Mouse (Mus musculus): ENCODE results near the gene Rab36. TPM values are rescaled to one million over a fixed set of nuclear protein-coding genes. Genes with fewer than 3 reads are reported as not detected.

Rab36 gene
- total RNA-seq, 2 experiments from 2014 or later = 0.67 to 0.84 TPM

DNA sequence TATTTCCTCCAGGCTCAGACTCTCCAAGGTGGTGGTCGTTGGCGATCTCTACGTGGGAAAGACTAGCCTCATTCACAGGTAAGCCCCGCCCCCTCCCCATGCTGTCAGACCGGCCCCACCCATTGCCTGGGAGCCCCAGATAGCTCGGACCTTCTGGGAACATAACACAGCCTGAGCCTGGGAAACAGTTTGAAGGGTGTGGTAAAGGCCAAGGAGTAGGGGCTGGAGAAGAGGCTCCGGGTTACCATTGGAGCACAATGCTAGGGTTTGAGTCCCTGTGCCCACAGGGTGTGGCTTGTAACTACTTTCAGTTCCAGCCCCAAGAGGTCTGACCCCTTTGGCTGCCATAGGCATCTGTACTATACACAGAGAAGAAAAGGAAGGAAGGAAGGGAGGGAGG is 7.6 kb downstream of the Rab36 start:
- ATAC-seq (replicated peaks; ENCODE audit: poor library complexity) = peak; percentile 21

DNA sequence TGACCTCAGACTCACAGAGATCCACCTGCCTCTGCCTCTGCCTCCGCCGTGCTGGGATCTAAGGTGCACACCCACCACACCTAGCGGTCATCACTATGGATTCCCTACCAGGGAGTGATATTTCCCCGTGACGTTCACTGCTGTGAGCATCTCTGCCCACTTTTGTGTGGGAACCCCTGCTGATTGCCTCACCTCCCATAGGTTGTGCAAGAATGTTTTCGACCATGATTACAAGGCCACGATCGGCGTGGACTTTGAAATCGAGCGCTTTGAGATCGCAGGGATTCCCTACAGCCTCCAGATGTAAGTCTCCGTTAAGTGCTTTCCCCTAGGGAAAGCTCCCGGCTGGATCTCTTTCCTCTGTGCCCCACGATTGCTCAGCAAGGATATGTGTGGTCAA is 9.0 kb downstream of the Rab36 start:
- ATAC-seq (replicated peaks; ENCODE audit: poor library complexity) = peak; percentile 49

DNA sequence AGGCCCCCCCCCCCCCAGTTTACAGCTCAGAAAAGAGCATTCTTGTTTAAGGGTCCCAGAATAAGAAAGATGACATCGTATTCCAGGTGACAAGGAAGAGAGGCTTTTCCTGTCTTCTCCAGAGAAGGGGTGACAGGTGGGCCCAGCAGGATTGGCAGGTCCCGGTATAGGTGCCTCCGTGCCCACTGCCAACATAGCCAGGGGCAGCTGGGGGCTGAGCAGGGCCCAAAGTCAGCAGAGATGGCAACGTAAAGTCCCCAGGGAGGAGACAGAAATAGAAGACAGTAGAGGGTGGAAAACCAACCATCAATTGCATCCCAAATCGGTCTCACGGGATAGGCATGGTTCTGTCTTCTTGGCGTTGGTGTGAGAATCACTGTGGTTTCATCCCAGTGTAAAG is 11.9 kb downstream of the Rab36 start:
- ATAC-seq (replicated peaks; ENCODE audit: poor library complexity) = no peak

DNA sequence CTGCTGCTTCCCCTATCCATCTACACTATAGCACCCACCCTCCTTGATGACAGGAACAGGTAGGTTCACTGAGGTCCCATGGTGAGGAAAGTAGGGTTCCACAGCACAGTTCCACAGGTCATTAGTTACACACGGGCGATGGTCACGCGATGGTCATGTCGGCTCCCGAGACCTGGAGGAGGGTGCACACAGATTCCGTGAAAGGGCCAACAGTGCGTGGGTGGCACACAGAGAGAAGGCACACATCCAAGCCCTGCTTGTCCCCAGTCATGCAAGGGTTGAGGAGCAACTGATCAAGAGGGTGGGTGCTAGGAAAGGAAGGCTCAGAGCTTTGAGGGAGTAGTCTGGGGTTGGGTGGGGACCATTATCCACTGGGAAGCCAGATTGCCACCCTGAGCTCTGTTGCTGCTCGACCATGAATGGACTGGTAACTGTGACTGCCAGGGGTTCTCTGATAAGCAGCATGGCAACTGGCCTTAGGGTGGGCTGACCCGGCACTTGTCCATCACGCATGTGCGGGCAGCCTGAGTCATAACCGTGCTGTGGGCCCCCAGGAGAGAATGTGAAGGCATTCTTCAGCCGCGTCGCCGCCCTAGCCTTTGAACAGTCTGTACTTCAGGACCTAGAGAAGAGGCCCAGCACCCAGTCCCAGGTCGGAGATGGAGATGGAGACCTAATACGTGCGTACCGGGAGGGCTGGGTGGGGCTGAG is 14.7 kb downstream of the Rab36 start:
- ATAC-seq (replicated peaks; ENCODE audit: poor library complexity) = no peak

DNA sequence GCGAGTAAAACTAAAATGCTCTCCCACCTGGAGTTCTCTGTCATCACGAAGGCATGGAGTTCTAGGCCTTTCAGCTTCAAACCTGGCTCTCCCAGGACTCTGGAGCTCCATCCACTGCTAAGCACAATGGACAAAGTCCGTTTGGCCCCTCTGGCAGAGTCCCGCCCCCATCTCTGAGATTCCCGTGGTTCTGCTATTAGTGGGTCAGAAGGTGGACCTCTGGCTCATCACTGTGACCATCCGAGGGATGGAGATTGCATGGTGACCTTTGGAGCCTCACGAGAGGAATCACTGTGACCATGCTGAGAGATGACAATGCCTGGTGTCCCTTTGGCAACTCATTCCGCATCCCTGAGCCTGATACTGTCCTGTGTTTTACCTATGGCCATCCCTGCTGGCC is 16.0 kb downstream of the Rab36 start:
- no peak for ATAC-seq (replicated peaks; ENCODE audit: poor library complexity)

DNA sequence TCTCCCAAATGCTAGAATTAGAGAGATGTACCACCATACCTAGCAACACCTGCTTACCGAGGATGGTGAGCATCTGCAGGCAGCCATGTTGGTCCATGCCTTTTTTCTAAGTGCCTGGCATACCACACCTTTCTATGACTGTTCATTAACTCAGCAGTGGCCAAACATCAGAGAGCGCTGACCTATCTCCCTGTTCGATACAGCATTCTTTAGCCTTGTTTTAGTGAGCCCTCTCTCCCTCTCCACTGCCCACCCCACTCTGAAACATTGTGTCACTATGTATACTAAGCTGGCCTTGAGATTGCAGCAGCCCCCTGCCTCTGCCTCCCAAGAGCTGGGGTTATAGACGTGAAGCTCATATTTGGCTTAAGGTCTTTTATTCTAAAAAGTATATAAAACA is 16.8 kb downstream of the Rab36 start:
- ATAC-seq (replicated peaks; ENCODE audit: poor library complexity) = no peak

DNA sequence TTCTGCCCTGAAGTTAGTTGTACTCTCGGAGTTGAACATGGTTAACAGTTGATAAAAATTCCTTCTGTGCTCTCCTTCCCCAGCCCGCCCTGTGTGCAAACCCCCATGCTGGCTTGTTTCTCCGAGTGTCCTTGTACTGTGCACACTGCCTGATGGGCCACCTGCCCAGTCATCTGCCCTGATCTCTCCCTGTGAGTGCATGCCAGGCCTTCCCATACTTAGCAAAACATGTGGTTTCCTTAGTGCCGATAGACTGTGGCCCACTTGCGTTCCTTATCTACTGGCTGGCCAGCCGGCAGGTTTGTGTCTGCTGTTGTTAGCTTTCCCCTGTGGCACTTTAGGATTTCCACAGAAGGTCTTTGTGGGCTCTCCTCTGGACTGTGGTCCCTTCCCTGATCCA is 17.3 kb downstream of the Rab36 start:
- ATAC-seq (replicated peaks; ENCODE audit: poor library complexity) = peak; percentile 36

DNA sequence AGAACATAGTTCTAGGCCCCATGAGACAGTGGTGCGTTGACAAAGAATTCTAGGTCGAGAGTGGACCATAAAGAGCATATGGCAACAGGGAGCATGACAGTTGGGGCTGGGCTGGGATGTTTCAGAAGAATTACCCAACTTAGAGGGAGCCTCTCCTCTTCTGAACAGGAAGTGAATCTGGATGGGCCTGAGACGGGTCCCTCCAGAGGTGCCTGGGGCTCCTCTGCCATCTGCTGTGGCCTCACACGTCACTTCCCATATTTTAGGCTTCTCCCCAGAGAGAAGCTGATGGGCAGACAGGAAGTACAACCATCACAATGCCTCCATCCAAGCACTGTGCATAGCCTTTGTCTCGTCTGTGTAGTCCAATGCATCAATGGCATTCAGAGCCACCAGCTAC is 18.8 kb downstream of the Rab36 start:
- peak; percentile 63 for ATAC-seq (replicated peaks; ENCODE audit: poor library complexity)

DNA sequence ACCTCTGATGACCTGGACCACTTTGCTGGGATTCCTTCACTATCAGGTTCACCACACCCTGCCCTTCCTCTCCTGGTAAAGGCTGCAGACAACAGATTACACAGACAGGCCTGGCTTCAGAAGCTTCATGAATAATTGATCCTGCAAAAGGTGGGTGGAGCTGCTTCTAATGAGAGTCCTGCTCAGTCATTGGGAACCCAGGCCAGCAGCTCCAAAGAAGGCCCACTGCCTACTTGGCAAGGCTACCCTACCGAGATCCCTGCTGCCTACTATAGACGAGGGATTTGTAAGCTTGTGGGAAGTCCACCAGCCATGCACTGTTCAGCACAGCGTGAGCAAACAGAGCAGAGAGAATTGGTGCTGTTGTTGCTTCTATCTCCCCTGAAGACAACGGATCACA is 19.4 kb downstream of the Rab36 start:
- 0 out of 2 replicates have a peak, but pooled peaks have one; percentile 9 for ATAC-seq (replicated peaks; ENCODE audit: poor library complexity)

DNA sequence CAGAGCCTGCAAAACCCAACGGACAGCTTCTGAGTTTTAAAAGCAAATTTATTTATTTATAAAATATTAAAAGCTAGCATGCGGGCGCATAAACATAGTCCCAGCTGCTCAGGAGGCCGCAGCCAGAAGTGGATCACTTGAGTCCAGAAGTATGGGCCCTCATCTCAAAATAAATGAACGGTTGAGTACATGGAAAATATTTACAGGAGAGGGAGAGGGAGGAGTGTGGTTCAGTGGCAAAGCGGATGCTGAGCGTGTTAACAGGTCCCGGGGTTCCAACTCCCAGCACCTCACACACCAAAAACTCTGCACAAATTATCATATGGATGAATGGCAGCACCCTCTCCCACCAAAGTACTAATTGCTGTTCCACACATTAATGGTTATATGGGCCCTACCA is 21.5 kb downstream of the Rab36 start:
- ATAC-seq (replicated peaks; ENCODE audit: poor library complexity) = no peak

DNA sequence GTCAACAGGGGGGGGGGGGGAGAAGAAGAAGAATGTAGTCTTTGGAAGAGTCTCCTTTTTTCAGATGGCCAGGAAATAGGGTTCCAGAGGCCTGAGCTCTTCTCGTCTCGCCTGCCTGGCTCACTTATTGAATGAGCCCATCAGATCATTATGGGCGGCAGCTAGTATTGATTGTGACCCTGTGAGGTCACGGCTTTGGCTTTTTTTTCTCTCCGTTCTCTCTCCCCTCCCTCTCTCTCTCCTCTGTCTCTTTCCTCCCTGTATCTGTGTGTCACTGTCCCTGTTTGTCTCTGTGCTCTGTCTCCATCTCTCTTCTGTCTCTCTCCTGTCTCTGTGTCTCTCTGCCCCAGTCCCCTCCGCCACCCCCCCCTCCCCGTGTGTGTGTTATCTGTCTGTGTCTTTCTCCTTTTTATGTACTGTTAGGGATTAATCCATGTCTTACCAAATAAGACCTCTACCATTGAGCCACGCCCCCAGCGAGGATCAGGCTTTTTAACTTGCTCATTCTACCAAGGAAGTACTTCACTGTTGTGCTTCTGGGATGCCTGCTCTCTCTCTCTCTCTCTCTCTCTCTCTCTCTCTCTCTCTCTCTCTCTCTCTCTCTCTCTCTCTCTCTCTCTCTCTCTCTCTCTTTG is 22.0 kb downstream of the Rab36 start:
- no peak for ATAC-seq (replicated peaks; ENCODE audit: poor library complexity)

DNA sequence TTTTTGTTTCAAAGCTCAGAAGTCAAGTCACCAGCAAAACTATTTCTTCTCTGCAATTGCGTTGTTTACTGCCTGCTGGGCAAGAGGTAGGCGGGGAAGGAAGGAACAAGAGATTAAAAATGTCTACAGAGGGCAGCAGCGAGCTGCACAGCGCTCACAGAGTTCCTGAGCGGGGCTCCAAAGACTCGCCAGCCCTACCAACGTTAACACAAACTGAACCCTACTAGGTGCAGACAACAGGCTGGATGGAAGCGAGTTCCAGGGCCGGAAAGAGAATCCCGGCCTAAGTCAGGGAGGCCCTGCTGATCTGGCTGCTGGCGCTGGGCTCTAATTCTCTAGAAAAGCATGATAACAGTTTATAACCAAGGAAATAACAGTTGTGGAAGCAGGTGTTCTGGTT is 22.5 kb downstream of the Rab36 start:
- ATAC-seq (replicated peaks; ENCODE audit: poor library complexity) = peak; percentile 53

DNA sequence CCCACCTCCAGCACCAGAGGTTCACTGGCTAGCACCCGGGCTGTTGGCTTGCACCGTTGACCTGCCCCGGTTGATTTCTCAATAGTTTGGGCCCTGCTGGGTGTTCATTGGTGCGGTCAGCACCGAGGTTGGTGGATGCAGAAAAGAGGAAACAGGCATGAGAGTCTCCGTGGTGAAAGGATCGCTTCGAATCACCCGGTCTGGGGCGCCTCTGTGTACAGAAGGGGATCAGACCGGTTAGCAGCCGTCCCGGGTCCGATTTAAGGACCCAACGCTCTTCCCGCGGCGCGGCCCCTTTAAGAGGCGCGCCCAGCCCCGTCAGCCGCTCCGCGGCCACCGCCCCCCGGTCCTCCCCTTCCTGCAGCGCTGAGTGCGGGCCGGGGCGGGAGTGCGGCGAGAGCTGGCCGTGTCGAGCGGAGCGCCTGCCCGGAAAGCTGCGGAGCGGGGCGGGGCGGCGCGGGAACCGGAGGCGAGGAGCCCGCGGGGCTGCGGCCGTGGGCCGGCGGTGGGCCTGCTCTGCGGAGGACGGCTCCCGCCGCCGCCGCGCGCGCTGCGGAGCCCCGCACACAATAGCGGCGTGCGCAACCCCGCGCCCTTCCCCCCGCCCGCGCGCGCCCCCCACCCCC is 23.5 kb downstream of the Rab36 start, which contains the start of gene Bcr:
Gene Bcr, plus strand, starts transcription at position 376 of the 626 bp plus-strand sequence.
- ATAC-seq (replicated peaks; ENCODE audit: poor library complexity) = peak; percentile 55

DNA sequence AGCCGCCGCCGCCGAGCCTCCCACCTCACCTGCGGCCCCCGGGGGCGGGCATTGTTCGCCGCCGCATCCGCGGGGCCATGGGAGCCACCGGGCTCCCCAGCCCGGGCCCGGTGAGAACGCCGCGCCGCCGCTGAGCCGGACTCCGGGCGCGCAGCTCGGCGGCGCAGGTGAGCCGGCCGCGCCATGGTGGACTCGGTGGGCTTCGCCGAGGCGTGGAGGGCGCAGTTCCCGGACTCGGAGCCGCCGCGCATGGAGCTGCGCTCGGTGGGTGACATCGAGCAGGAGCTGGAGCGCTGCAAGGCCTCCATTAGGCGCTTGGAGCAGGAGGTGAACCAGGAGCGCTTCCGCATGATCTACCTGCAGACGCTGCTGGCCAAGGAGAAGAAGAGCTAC is 24.0 kb downstream of the Rab36 start:
- no peak for ATAC-seq (replicated peaks; ENCODE audit: poor library complexity)

DNA sequence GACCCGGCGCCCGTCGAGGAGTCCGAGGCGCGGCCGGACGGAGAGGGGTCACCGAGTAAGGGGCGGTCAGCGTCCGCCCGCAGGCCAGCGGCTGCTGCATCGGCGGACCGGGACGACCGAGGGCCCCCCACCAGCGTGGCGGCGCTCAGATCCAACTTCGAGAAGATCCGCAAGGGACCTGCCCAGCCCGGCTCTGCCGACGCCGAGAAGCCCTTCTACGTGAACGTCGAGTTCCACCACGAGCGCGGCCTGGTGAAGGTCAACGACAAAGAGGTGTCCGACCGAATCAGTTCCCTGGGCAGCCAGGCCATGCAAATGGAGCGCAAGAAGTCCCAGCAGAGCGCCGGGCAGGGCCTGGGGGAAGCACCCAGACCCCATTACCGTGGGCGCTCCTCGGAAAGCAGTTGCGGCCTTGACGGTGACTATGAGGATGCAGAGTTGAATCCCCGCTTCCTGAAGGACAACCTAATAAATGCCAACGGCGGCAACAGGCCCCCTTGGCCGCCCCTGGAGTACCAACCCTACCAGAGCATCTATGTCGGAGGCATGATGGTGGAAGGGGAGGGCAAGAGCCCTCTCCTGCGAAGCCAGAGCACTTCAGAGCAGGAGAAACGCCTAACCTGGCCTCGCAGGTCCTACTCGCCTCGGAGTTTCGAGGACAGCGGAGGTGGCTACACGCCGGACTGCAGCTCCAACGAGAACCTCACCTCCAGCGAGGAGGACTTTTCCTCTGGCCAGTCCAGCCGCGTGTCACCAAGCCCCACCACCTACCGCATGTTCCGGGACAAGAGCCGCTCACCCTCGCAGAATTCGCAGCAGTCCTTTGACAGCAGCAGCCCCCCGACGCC is 24.7 kb downstream of the Rab36 start:
- ATAC-seq (replicated peaks; ENCODE audit: poor library complexity) = no peak

DNA sequence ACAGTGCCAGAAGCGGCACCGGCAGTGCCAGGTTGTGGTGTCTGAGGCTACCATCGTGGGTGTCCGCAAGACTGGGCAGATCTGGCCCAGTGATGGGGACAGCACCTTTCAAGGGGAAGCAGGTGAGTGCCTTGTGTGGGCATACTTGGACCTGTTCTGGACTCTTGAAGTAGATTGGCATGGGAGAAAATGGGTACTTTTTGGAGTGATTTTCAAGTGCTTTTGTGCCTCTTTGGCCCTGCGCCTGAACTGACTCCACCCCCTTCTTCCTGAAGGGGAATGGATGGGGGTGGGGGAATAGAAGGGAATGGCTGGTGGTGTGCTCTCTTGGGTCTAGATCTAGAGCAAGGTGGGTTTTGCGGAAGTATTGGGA is 25.3 kb downstream of the Rab36 start:
- ATAC-seq (replicated peaks; ENCODE audit: poor library complexity) = no peak

DNA sequence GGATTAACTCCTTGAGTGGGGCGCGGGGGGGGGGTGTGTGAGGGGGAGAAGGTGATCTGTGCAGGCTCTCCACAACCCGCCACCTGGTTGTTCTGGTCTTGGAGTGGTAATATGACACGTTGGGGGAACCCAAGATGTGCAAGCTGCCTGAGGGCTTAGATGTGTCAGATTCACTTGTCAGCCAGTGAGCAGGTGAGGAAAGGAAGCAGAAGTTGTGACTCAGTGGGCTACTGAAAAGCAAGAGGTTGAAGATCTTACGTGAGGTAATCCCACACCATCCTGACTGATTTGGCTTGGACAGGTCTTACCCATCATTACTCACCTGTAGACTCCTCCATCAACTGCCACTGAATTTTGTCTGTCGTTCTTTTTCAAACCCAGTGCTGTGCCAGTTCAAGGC is 25.8 kb downstream of the Rab36 start:
- no peak for ATAC-seq (replicated peaks; ENCODE audit: poor library complexity)

DNA sequence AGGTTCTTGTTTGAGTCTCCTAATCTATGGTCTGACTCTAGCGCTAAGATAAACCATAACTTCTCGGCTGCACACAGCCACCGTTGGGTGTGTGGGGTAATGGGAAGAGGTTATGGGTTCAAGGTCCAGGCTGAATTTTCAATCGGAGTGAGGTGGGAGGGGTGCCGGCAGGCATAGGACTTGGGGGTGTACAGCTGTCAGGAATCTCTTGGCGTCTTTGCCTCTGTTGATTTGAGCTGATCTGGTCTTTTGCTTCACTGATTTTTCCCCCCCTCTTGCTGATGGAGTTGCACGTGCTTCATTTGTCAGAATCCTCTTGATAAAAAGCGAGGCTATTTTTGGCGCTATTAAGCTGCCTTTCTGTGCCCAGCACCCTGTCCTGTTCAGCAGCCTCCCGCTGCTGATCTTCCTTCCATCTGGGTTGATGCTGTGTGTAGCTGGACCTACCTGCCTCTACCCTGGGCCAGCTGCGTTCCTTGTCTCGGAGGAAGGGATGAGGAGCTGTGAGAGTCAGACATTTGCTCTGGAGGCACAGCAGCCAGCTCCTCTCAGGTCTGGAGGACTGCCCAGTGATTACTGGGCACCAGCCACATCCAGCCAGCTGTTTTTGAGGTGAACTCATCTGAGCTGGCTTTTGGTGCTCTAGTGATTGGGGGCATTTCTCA is 26.6 kb downstream of the Rab36 start:
- no peak for ATAC-seq (replicated peaks; ENCODE audit: poor library complexity)

DNA sequence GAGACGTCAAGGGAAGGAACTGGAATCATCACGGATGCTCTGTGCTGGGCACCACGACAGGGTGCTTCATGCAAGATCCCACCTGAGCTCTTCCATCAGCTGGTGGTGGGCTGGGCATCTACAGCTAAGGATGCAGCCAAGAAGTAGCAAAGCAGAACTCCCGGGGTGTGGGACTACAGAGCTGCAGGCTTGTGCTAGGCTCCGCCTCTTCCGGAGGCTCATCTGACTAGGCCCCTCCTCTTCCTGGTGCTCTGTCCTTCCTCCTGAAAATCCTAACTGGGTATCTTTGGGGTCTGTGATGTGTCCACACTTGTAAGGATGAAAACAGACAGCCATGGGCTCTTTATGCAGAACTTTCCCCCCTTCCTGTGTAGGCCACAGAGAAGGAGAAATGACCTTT is 28.8 kb downstream of the Rab36 start:
- ATAC-seq (replicated peaks; ENCODE audit: poor library complexity) = peak; percentile 38

DNA sequence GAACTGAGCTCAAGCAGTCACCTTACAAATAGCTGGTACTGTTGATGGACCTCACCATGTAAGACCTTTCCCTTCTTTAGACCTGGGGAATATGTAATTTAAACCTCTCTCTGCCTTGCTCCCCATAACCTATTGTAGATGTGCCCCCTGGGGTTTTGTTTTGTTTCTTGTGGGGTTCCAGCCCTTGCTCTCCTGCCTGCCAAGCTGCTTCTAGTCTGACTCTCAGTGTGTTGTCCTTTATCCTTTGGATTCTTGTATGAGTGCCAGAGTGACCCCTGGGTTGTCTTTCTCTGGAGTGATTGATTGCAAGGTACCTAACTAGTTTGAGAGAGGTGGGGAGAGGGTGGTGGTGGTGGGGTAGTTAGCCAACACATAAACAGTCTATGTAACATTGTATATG is 30.6 kb downstream of the Rab36 start:
- no peak for ATAC-seq (replicated peaks; ENCODE audit: poor library complexity)

DNA sequence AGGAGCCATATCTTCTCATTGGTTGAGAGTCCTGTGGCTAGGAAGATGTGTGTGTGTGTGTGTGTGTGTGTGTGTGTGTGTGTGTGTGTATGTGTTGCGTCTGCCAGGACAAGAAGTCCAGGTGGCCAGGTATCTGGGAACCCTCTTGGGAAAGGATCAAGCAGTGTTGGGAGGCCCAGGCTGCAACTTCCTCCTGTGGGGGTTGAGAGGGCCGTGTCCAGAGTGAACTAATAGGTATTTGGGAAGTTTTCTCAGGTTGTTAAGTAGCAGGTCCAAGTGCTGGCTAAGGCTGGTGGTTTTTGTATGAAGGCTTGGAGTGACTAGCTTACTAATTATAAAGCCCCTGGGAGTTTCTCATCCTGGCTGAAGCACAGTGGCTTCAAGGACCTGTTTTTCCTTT is 31.2 kb downstream of the Rab36 start:
- no peak for ATAC-seq (replicated peaks; ENCODE audit: poor library complexity)
